Mouse (Mus musculus): Measurements from ENCODE around the gene Vmn2r84. TPM values are rescaled to one million over a fixed set of nuclear protein-coding genes. Genes with fewer than 3 reads are reported as not detected.
"Not testable (repeated sequence)": the region's sequence is repeated elsewhere in the genome, so short reads cannot be mapped to it uniquely, and the experiment has no call there.

The Vmn2r84 gene
- total and polyA plus RNA-seq, 2 experiments from 2014 or later: 0.04 to 0.05 TPM

DNA sequence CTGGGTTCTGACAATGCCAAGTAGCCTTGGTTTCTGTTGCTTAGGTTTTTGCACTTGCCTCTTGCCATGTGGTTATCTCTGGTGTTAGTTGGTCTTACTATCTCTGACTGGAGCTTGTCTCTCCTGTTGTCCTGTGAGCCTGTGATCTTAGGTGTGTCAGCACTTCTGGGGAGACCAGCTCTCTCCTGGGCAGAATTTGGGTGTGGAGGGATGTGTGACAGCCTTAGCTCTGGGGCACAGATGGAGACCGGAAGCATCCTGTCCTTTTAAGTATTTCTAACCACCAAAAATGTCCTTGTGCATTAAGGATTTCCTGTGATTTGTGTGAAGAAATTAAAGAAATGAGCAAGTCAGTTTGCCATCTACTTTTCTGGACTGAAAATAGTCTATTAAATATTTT is 50.1 kb downstream of the Vmn2r84 start:
- ATAC-seq (no peak), DNase-seq (no peak)
- Histone ChIP-seq H3K27ac (ENCODE audit: low read depth, low read length) (no peak overlapping the region), H3K4me1 (ENCODE audit: insufficient read depth) (no peaks in the 10 kb centered on the region), H3K9me3 (ENCODE audit: low read length) (no peaks in the 10 kb centered on the region), H3K4me2 (ENCODE audit: low read depth) (no peak overlapping the region), H3K9ac (no peak overlapping the region), H3K27me3 (ENCODE audit: insufficient read depth, low read length) (no peaks in the 10 kb centered on the region), H3K36me3 (ENCODE audit: insufficient read depth) (no peaks in the 10 kb centered on the region), H3K4me3 (ENCODE audit: low read depth, low read length) (no peak overlapping the region)
- no peak for TF ChIP-seq CTCF (IDR thresholded peaks at IDR 0.05; ENCODE audit: low read depth)
- 91% methylated on average over 1 of the region's 1 CpGs for WGBS

DNA sequence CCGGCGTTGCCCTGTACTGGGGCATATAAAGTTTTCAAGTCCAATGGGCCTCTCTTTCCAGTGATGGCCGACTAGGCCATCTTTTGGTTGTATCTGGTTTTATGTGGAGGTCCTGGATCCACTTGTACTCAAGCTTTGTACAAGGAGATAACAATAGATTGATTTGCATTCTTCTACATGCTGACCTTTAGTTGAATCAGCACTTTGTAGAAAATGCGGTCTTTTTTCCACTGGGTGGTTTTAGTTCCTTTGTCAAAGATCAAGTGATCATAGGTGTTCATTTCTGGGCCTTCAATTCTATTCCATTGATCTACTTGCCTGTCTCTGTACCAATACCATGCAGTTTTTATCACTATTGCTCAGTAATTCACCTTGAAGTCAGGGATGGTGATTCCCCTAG is 54.1 kb downstream of the Vmn2r84 start:
- H3K27me3 ChIP-seq (ENCODE audit: insufficient read depth, low read length); H3K27ac ChIP-seq (ENCODE audit: low read depth, low read length); H3K4me3 ChIP-seq (ENCODE audit: low read depth, low read length); DNase-seq; H3K4me1 ChIP-seq (ENCODE audit: insufficient read depth); H3K9me3 ChIP-seq (ENCODE audit: low read length); ATAC-seq; H3K9ac ChIP-seq; H3K4me2 ChIP-seq (ENCODE audit: low read depth); H3K36me3 ChIP-seq (ENCODE audit: insufficient read depth): not testable (repeated sequence)
- WGBS: 93% methylated on average over 4 of the region's 4 CpGs

DNA sequence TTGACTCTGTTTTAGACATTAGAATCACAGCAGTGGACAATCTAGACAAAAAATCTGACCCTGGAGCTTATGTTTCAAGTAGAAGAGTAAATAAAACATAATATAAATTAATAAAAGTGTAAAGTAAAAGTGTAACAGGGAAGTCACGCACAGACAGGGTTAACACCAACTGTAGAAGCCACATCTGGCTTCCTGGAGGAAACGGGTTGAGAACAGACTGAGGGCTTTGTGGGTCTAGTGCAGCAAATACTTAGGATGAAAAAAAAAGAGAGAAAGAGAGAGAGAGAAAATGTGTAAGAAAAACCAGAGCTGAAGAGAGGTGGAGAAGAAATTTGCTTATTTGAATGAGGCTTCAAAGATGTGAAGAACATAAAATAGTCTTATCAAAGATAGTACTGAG is 56.6 kb downstream of the Vmn2r84 start:
- no peaks in the 10 kb centered on the region for H3K4me1 ChIP-seq (ENCODE audit: insufficient read depth)
- no peak overlapping the region for H3K9ac ChIP-seq
- no peaks in the 10 kb centered on the region for H3K36me3 ChIP-seq (ENCODE audit: insufficient read depth)
- H3K27ac ChIP-seq (ENCODE audit: low read depth, low read length): no peak overlapping the region
- no peak for TF ChIP-seq CTCF (IDR thresholded peaks at IDR 0.05; ENCODE audit: low read depth)
- no peak overlapping the region for H3K4me3 ChIP-seq (ENCODE audit: low read depth, low read length)
- H3K27me3 ChIP-seq (ENCODE audit: insufficient read depth, low read length): no peaks in the 10 kb centered on the region
- 83% methylated on average over 2 of the region's 2 CpGs for WGBS
- no peaks in the 10 kb centered on the region for H3K9me3 ChIP-seq (ENCODE audit: low read length)
- H3K4me2 ChIP-seq (ENCODE audit: low read depth): no peak overlapping the region
- DNase-seq (no peak), ATAC-seq (no peak)

DNA sequence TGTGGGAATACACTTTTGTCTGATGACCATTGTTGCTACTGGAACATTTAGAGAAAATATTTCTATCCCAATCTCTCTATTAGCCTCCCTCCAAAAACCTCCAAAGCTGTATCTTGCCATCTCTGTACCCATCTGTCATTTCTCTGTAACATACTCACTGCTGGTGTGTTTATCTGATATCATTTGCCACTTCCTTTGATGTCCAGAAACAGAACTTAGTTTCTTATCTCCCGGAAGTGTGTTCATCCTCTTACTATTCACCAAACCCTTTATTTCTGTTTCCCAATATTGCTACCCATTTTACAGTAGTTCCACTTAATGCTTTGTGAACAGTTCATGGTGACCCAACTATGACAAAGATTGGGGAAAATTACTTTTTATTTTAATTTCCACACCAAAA is 57.7 kb downstream of the Vmn2r84 start:
- H3K9me3 ChIP-seq (ENCODE audit: low read length): no peaks in the 10 kb centered on the region
- H3K27ac ChIP-seq (ENCODE audit: low read depth, low read length): no peak overlapping the region
- no peak overlapping the region for H3K4me2 ChIP-seq (ENCODE audit: low read depth)
- no peak for ATAC-seq
- no peaks in the 10 kb centered on the region for H3K36me3 ChIP-seq (ENCODE audit: insufficient read depth)
- no peaks in the 10 kb centered on the region for H3K27me3 ChIP-seq (ENCODE audit: insufficient read depth, low read length)
- no peak for TF ChIP-seq CTCF (IDR thresholded peaks at IDR 0.05; ENCODE audit: low read depth)
- no peak for DNase-seq
- H3K9ac ChIP-seq: no peak overlapping the region
- no peaks in the 10 kb centered on the region for H3K4me1 ChIP-seq (ENCODE audit: insufficient read depth)
- no peak overlapping the region for H3K4me3 ChIP-seq (ENCODE audit: low read depth, low read length)
- 90% methylated on average over 1 of the region's 1 CpGs for WGBS

DNA sequence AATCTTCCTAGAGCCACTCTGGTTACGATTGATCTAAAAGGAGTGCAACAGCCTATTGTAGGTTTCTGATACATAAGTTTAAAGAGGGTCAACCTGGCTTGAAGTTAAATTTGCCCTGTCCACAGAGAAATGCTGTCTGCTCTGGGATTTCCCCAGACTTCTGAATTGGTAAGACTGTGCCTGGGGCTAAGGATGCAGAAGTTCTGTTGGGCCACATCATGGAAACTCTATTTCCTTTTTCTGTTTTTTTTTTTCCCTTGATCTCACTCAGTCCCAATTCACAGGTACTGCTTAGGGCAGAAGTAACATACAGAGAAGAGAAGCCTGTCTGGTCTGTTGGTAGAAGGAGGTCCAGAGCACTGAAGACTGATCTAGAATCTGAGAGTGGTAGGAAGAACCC is 63.4 kb downstream of the Vmn2r84 start:
- DNase-seq: no peak
- no peaks in the 10 kb centered on the region for H3K36me3 ChIP-seq (ENCODE audit: insufficient read depth)
- no peaks in the 10 kb centered on the region for H3K27me3 ChIP-seq (ENCODE audit: insufficient read depth, low read length)
- H3K4me2 ChIP-seq (ENCODE audit: low read depth): no peak overlapping the region
- H3K27ac ChIP-seq (ENCODE audit: low read depth, low read length): no peak overlapping the region
- TF ChIP-seq CTCF (IDR thresholded peaks at IDR 0.05; ENCODE audit: low read depth): no peak
- no peaks in the 10 kb centered on the region for H3K4me1 ChIP-seq (ENCODE audit: insufficient read depth)
- no peak overlapping the region for H3K9ac ChIP-seq
- WGBS: 85% methylated on average over 1 of the region's 1 CpGs
- ATAC-seq: no peak
- H3K9me3 ChIP-seq (ENCODE audit: low read length): no peaks in the 10 kb centered on the region
- no peak overlapping the region for H3K4me3 ChIP-seq (ENCODE audit: low read depth, low read length)

Other genes starting within 250 kb of the Vmn2r84 start
- gene Olfr825, start 227.6 kb downstream of the Vmn2r84 start, total RNA-seq (2014; rRNA removed): not detected in 2 replicates
- not detected in 2 replicates for gene Olfr825, start 227.6 kb downstream of the Vmn2r84 start, polyA plus RNA-seq (2015; fragmentation: Nextera tagmentation; extraction: Ambion mirVana)
- gene Olfr826, start 210.1 kb downstream of the Vmn2r84 start, total RNA-seq (2014; rRNA removed): not detected in 2 replicates
- not detected in 2 replicates for gene Olfr826, start 210.1 kb downstream of the Vmn2r84 start, polyA plus RNA-seq (2015; fragmentation: Nextera tagmentation; extraction: Ambion mirVana)
- gene Olfr827, start 179.9 kb downstream of the Vmn2r84 start, total RNA-seq (2014; rRNA removed): not detected in 2 replicates
- not detected in 2 replicates for gene Olfr827, start 179.9 kb downstream of the Vmn2r84 start, polyA plus RNA-seq (2015; fragmentation: Nextera tagmentation; extraction: Ambion mirVana)
- gene Neurod4, start 114.1 kb downstream of the Vmn2r84 start, total RNA-seq (2014; rRNA removed): 0.69 and 1.9 TPM in 2 replicates
- gene Neurod4, start 114.1 kb downstream of the Vmn2r84 start, polyA plus RNA-seq (2015; fragmentation: Nextera tagmentation; extraction: Ambion mirVana): 0.78 and 1.2 TPM in 2 replicates
- gene Tespa1, start 71.5 kb downstream of the Vmn2r84 start, total RNA-seq (2014; rRNA removed): not detected in 2 replicates
- gene Tespa1, start 71.5 kb downstream of the Vmn2r84 start, polyA plus RNA-seq (2015; fragmentation: Nextera tagmentation; extraction: Ambion mirVana): not detected in 2 replicates
- gene Vmn2r85, start 35.4 kb upstream of the Vmn2r84 start, total RNA-seq (2014; rRNA removed): 0.08 and 0.48 TPM in 2 replicates
- 0.03 and 0.04 TPM in 2 replicates for gene Vmn2r85, start 35.4 kb upstream of the Vmn2r84 start, polyA plus RNA-seq (2015; fragmentation: Nextera tagmentation; extraction: Ambion mirVana)
- gene Vmn2r86, start 61.7 kb upstream of the Vmn2r84 start, total RNA-seq (2014; rRNA removed): under 0.01 and 0.05 TPM in 2 replicates
- 0.02 TPM in 1 of 2 replicates, not detected in the other for gene Vmn2r86, start 61.7 kb upstream of the Vmn2r84 start, polyA plus RNA-seq (2015; fragmentation: Nextera tagmentation; extraction: Ambion mirVana)
- 1.1 TPM in 2 replicates for gene Vmn2r87, start 103.1 kb upstream of the Vmn2r84 start, total RNA-seq (2014; rRNA removed)
- gene Vmn2r87, start 103.1 kb upstream of the Vmn2r84 start, polyA plus RNA-seq (2015; fragmentation: Nextera tagmentation; extraction: Ambion mirVana): 0.07 TPM in 1 of 2 replicates, not detected in the other

Measured in forebrain, postnatal 0 days (tissue).